Mouse (Mus musculus) kidney, embryonic 14.5 days (tissue): ENCODE measurements around the gene Ncf4. TPM values are rescaled to one million over a fixed set of nuclear protein-coding genes. Genes with fewer than 3 reads are reported as not detected.

ENCODE experiments used
- ATAC-seq: fragments of 200-750 bp; cut with Nextera tagmentation; 2 replicates; pipeline ENCODE4 v1.8.0; 2017; ENCODE audit warnings: moderate number of reproducible peaks, mild to moderate bottlenecking, moderate TSS enrichment, moderate library complexity; ENCODE audit not compliant: low FRiP score, low TSS enrichment
- H3K27ac ChIP-seq: fragments of 300-500 bp; sonication (generic); 2 replicates; pipeline ENCODE4 v1.5.1; 2014; ENCODE audit warnings: low read depth, mild to moderate bottlenecking, low read length, moderate library complexity, mixed read lengths
- H3K27me3 ChIP-seq: fragments of 300-500 bp; sonication (generic); 2 replicates; pipeline ENCODE4 v1.6.1; 2014; ENCODE audit warnings: mild to moderate bottlenecking, low read length; ENCODE audit not compliant: control insufficient read depth, insufficient read depth
- H3K36me3 ChIP-seq: fragments of 300-500 bp; sonication (generic); 2 replicates; pipeline ENCODE4 v1.6.1; 2014; ENCODE audit warnings: low read length, mixed read lengths; ENCODE audit not compliant: control insufficient read depth, insufficient read depth
- H3K4me1 ChIP-seq: fragments of 300-500 bp; sonication (generic); 2 replicates; pipeline ENCODE4 v1.6.1; 2014; ENCODE audit warnings: low read length, mixed read lengths; ENCODE audit not compliant: control insufficient read depth, insufficient read depth
- H3K4me2 ChIP-seq: fragments of 300-500 bp; sonication (generic); replicated peaks from 2 replicates; pipeline ENCODE4 v1.6.1; 2014; ENCODE audit warnings: low read depth, mild to moderate bottlenecking, low read length
- H3K4me3 ChIP-seq: fragments of 300-500 bp; sonication (generic); 2 replicates; pipeline ENCODE4 v1.5.1; 2014; ENCODE audit warnings: mild to moderate bottlenecking, low read length
- H3K9ac ChIP-seq: fragments of 300-500 bp; sonication (generic); 2 replicates; pipeline ENCODE4 v1.6.1; 2014; ENCODE audit warnings: low read depth, mild to moderate bottlenecking, low read length, moderate library complexity
- H3K9me3 ChIP-seq: fragments of 300-500 bp; sonication (generic); 2 replicates; pipeline ENCODE4 v1.6.1; 2016; ENCODE audit warnings: low read length; ENCODE audit not compliant: control insufficient read depth
- WGBS: fragments of 180-500 bp; shearing (Covaris S2); extraction: QIAGEN DNeasy Blood & Tissue Kit; methylation state at CpG from one replicate; pipeline ENCODE4 v1.1.7; 2014; 5-methylcytosine and 5-hydroxymethylcytosine counted together
- polyA plus RNA-seq: library from polyadenylated mRNA; unstranded; fragments of >200 nt; fragmentation: Nextera tagmentation; extraction: Ambion mirVana; gene quantifications from 2 replicates; pipeline ENCODE4 v1.2.1, GENCODE M21; 2014

Ncf4 gene
- polyA plus RNA-seq, 1 experiment from 2014 or later, result 1.9 TPM

DNA sequence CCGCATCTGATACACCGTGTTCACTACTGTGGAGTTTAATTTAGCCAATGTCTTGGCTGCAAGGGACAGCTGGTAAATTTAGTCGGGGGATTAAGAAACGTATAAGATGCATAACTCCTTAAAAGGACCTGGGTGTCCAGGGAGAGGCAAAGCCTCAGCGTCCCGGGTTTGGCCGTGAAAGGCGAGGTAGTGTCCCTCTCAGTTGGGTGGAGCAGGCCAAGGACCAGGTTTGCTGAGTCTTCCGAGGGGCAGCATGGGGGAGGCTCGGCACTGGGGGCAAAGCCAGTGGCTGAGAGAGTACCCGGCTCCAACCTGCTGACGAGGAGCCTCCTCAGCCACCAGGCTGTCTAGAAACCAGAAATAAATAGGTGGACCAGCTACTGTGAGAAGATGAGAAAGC is 16.8 kb upstream of the Ncf4 start:
- Histone ChIP-seq H3K27ac (no peak overlapping the region), H3K4me1 (no peaks in the 10 kb centered on the region), H3K4me2 (no peak overlapping the region), H3K9me3 (no peaks in the 10 kb centered on the region), H3K27me3 (no peaks in the 10 kb centered on the region), H3K9ac (no peak overlapping the region), H3K4me3 (no peak overlapping the region), H3K36me3 (no peaks in the 10 kb centered on the region)
- 80% methylated on average over 12 of the region's 12 CpGs for WGBS
- ATAC-seq, result no peak

GRCm38 (mm10) chr15:78231346-78232331 is 13.0 kb upstream of the Ncf4 start:
- ATAC-seq, result no peak
- H3K27me3 ChIP-seq, result no peaks in the 10 kb centered on the region
- no peak overlapping the region for H3K4me2 ChIP-seq
- no peak overlapping the region for H3K9ac ChIP-seq
- H3K36me3 ChIP-seq, result no peaks in the 10 kb centered on the region
- H3K9me3 ChIP-seq, result peaks cover 2% of the 10 kb centered on the region; the same call in 1 of the 2 replicates
- WGBS, result 50% methylated on average over 13 of the region's 13 CpGs
- H3K4me3 ChIP-seq, result no peak overlapping the region
- H3K27ac ChIP-seq, result no peak overlapping the region
- H3K4me1 ChIP-seq, result no peaks in the 10 kb centered on the region

DNA sequence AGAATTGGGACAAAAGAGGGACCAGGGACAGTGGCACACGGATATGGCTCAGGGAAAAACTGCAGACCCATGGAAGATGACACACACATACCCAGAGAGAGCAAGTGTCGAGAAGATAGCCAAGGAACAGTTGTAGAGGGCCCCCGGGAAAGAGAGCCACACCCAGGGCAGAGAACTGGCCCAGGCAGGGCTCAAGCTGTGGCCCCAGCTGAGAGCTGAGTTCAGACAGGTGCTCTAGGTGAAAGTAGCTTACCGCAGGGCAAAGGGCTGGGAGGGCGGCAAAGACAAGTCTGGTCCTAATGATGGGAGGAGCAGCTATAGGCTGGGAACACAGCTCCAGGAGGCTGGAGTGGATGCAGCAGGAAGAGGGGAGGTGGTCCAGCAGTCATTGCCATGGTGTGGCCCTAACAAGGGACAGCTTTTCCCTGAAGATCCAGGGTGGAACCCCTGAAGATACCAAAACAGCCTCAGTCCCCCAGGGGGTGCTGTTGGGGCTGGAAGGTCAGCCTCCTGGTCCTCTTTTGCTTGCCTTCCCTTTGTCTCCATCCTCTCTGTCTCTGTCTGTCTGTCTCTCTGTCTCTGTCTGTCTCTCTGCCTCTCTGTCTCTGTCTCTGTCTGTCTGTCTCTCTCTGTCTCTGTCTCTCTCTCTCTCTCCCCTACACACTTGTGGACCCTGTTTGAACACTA is 9.6 kb upstream of the Ncf4 start:
- 81% methylated on average over 5 of the region's 5 CpGs for WGBS
- H3K9me3 ChIP-seq, result peaks cover 2% of the 10 kb centered on the region; the same call in 1 of the 2 replicates
- H3K27me3 ChIP-seq, result no peaks in the 10 kb centered on the region
- H3K27ac ChIP-seq, result no peak overlapping the region
- H3K4me1 ChIP-seq, result no peaks in the 10 kb centered on the region
- H3K9ac ChIP-seq, result no peak overlapping the region
- ATAC-seq, result no peak
- H3K4me2 ChIP-seq, result no peak overlapping the region
- no peaks in the 10 kb centered on the region for H3K36me3 ChIP-seq
- H3K4me3 ChIP-seq, result no peak overlapping the region

DNA sequence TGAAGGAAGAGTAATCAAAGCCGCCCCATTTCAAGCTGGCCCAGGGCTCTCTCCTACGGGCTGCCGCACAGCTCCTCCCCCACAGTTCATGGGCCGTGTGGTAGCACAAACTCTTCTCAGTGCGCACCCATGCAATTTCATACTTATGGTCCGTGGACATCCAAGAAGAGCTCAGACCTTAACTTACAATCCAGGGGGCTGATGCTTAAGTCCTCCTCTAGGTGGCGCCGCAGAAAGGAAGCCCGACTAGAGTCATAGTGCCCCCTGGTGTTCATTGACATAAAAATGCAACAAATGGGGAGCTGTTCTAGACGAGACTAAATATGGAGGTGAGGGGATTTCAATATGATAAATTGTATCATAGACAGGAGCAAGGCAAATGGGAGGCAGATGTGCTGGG is 5.1 kb upstream of the Ncf4 start:
- no peaks in the 10 kb centered on the region for H3K4me1 ChIP-seq
- no peak overlapping the region for H3K4me2 ChIP-seq
- ATAC-seq, result no peak
- H3K27ac ChIP-seq, result no peak overlapping the region
- no peak overlapping the region for H3K4me3 ChIP-seq
- no peaks in the 10 kb centered on the region for H3K27me3 ChIP-seq
- H3K9ac ChIP-seq, result no peak overlapping the region
- no peaks in the 10 kb centered on the region for H3K9me3 ChIP-seq
- whole genome bisulfite sequencing, result 20% methylated on average over 10 of the region's 10 CpGs
- no peaks in the 10 kb centered on the region for H3K36me3 ChIP-seq

DNA sequence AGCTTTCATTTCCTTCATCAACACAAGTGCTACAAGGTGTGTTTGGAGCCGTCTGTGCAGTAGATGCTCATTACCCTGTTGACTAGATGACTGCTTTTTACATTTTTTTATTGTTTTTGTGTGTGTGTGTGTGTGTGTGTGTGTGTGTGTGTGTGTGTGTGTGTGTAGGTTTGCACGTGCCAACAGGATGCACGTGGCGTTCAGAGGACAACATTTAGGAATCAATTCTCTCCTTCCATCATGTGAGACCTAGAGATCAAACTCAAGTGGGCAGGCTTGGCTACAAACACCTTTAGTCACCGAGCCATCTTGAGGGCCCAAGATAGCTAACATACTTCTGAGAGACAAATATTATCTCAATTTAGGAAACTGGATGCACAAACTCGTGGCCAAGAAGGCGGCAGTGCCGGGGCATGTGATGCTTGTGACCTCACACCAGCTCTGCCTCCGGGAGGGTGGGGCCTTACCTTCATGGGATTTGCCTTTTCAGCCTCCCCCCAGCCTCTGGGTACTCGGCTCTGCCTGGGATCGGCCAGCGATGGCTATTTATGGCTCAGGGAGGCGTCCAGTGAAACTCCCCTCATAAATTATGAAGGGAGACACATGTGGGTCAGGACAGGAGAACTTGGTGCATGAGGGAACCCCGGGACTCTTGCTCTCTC is 4.5 kb upstream of the Ncf4 start:
- ATAC-seq, result no peak
- Histone ChIP-seq H3K4me2 (no peak overlapping the region), H3K36me3 (no peaks in the 10 kb centered on the region), H3K9me3 (no peaks in the 10 kb centered on the region), H3K4me3 (no peak overlapping the region), H3K9ac (no peak overlapping the region), H3K27ac (no peak overlapping the region), H3K4me1 (no peaks in the 10 kb centered on the region), H3K27me3 (no peaks in the 10 kb centered on the region)
- WGBS, result 45% methylated on average over 14 of the region's 14 CpGs

DNA sequence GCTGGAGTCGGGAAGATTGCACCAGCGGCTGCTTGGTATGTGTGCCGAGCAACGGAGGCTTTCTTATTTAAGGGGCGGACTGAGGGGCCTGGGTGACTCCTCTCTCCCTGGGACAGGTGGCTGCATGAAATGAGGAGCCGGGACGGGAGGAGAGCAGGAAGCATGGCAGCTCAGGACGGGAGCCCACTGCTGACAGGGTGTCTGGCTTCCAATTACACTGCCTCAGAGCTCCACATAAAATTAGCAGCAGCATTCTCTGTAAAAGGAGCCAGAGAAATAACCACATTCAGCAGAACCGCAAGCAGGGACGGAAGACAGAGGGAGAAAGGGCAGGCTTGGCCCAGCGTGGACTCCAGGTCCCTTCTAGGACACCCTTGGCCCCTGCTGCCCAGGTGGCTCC is 3.3 kb upstream of the Ncf4 start:
- 25% methylated on average over 10 of the region's 11 CpGs for WGBS
- H3K4me3 ChIP-seq, result no peak overlapping the region
- H3K4me2 ChIP-seq, result no peak overlapping the region
- H3K4me1 ChIP-seq, result no peaks in the 10 kb centered on the region
- no peak overlapping the region for H3K9ac ChIP-seq
- ATAC-seq, result no peak
- H3K27me3 ChIP-seq, result no peaks in the 10 kb centered on the region
- no peak overlapping the region for H3K27ac ChIP-seq
- H3K9me3 ChIP-seq, result no peaks in the 10 kb centered on the region
- H3K36me3 ChIP-seq, result no peaks in the 10 kb centered on the region

- 78% methylated on average over 8 of the region's 8 CpGs for WGBS
- no peaks in the 10 kb centered on the region for H3K4me1 ChIP-seq
- H3K36me3 ChIP-seq, result no peaks in the 10 kb centered on the region
- no peak overlapping the region for H3K4me3 ChIP-seq
- no peak for ATAC-seq
- H3K4me2 ChIP-seq, result no peak overlapping the region
- no peak overlapping the region for H3K9ac ChIP-seq
- no peak overlapping the region for H3K27ac ChIP-seq
- no peaks in the 10 kb centered on the region for H3K9me3 ChIP-seq
- H3K27me3 ChIP-seq, result no peaks in the 10 kb centered on the region
Measured at GRCm38 (mm10) chr15:78243061-78243460, 1.5 kb upstream of the Ncf4 start.

GRCm38 (mm10) chr15:78243774-78244173 is 827 bp upstream of the Ncf4 start:
- Histone ChIP-seq H3K27ac (no peak overlapping the region), H3K4me1 (no peaks in the 10 kb centered on the region), H3K4me3 (no peak overlapping the region), H3K36me3 (no peaks in the 10 kb centered on the region), H3K27me3 (no peaks in the 10 kb centered on the region), H3K4me2 (no peak overlapping the region), H3K9me3 (no peaks in the 10 kb centered on the region), H3K9ac (no peak overlapping the region)
- 76% methylated on average over 6 of the region's 6 CpGs for WGBS
- ATAC-seq, result no peak
